Mouse (Mus musculus) layer of hippocampus, postnatal 14 days (tissue): ENCODE measurements around the gene Acvr1c. TPM values are rescaled to one million over a fixed set of nuclear protein-coding genes. Genes with fewer than 3 reads are reported as not detected.

ENCODE experiments used
- DNase-seq, 2 experiments: peaks; one replicate each; pipeline ENCODE4 v3.0.0; 2021 to 2022; ENCODE audit warnings: low spot score in 2 of 2, mixed read lengths in 1 of 2
- long read RNA-seq, 2 experiments: library from polyadenylated mRNA; stranded (forward); transcript quantifications; one replicate each; pipeline ENCODE4 v2.0.0; 2021
- total RNA-seq, 2 experiments: library from RNA; stranded (reverse); gene quantifications; 2 replicates each; pipeline ENCODE4 v1.2.3; 2021

The Acvr1c gene
- 1 to 10 TPM; 6.9 to 7.4 TPM for total RNA-seq
- long read RNA-seq, experiment 1, partial matches to known transcripts, result 2 of 4 reads
- long read RNA-seq, experiment 1, other reads (novel, unspliced or antisense), result 2 of 4 reads
- long read RNA-seq, experiment 2, partial matches to known transcripts, result 0 of 2 reads
- long read RNA-seq, experiment 2, other reads (novel, unspliced or antisense), result 2 of 2 reads

GRCm38 (mm10) chr2:58357414-58358131 is at the start of gene Acvr1c:
Gene Acvr1c, minus strand, starts transcription at chr2:58357895.
- peak; percentile 12 to 19 for DNase-seq

- DNase-seq, result no peak
These were observed 45.8 kb upstream of the Acvr1c start for GRCm38 (mm10) chr2:58403481-58403880.

- no peak for DNase-seq
These were observed 30.9 kb upstream of the Acvr1c start for GRCm38 (mm10) chr2:58388601-58389000.

- no peak for DNase-seq
These were observed 22.3 kb upstream of the Acvr1c start for GRCm38 (mm10) chr2:58380020-58380419.

GRCm38 (mm10) chr2:58379475-58379874 is 21.8 kb upstream of the Acvr1c start:
- peak in 1 of 2 experiments; percentile 24 for DNase-seq

GRCm38 (mm10) chr2:58377417-58378130 is 19.9 kb upstream of the Acvr1c start:
- peak in 1 of 2 experiments; percentile 13 for DNase-seq

GRCm38 (mm10) chr2:58366196-58366595 is 8.5 kb upstream of the Acvr1c start:
- DNase-seq, result no peak

- no peak for DNase-seq
These were observed 3.8 kb upstream of the Acvr1c start for GRCm38 (mm10) chr2:58361361-58362046.

- no peak for DNase-seq
These were observed 401 bp upstream of the Acvr1c start for GRCm38 (mm10) chr2:58358132-58358460.

GRCm38 (mm10) chr2:58357068-58357413 is 654 bp downstream of the Acvr1c start:
- no peak for DNase-seq

GRCm38 (mm10) chr2:58354389-58354788 is 3.3 kb downstream of the Acvr1c start:
- no peak for DNase-seq

- no peak for DNase-seq
These were observed 4.8 kb downstream of the Acvr1c start for GRCm38 (mm10) chr2:58352846-58353245.

GRCm38 (mm10) chr2:58350657-58351056 is 7.0 kb downstream of the Acvr1c start:
- DNase-seq, result no peak

GRCm38 (mm10) chr2:58336730-58337129 is 21.0 kb downstream of the Acvr1c start:
- no peak for DNase-seq

GRCm38 (mm10) chr2:58329589-58329988 is 28.1 kb downstream of the Acvr1c start:
- DNase-seq, result no peak

GRCm38 (mm10) chr2:58324118-58324901 is 33.4 kb downstream of the Acvr1c start:
- DNase-seq, result peak; percentile 78 to 87

- DNase-seq, result no peak
These were observed 34.4 kb downstream of the Acvr1c start for GRCm38 (mm10) chr2:58323274-58323673.

- peak; percentile 40 to 68 for DNase-seq
These were observed 41.5 kb downstream of the Acvr1c start for GRCm38 (mm10) chr2:58316186-58316585.

- DNase-seq, result no peak
These were observed 48.0 kb downstream of the Acvr1c start for GRCm38 (mm10) chr2:58309695-58310094.

GRCm38 (mm10) chr2:58304450-58304849 is 53.2 kb downstream of the Acvr1c start:
- no peak for DNase-seq
